Mouse (Mus musculus): ENCODE data around the gene Fam69a. TPM values are rescaled to one million over a fixed set of nuclear protein-coding genes. Genes with fewer than 3 reads are reported as not detected.

Gene Fam69a
- polyA plus RNA-seq, 1 experiment from 2014 or later = 22.6 TPM

GRCm38 (mm10) chr5:107960532-107961202 lies 26.2 kb downstream of the Fam69a start:
- DNase-seq = peak; percentile 44
- Histone ChIP-seq H3K9ac (no peak overlapping the region), H3K27ac (ENCODE audit: low read depth) (no peak overlapping the region), H3K27me3 (ENCODE audit: insufficient read depth, low read length) (no peaks in the 10 kb centered on the region), H3K4me3 (ENCODE audit: low read depth, low read length) (peak overlapping the region; percentile 8; the same call in 1 of the 2 replicates), H3K36me3 (ENCODE audit: insufficient read depth) (no peaks in the 10 kb centered on the region), H3K4me1 (ENCODE audit: insufficient read depth) (peaks cover 10% of the 10 kb centered on the region), H3K9me3 (ENCODE audit: low read depth, low read length) (no peaks in the 10 kb centered on the region), H3K4me2 (peak overlapping the region; percentile 47)
- WGBS = 40% methylated on average over 14 of the region's 14 CpGs
- peak; percentile 69 for ATAC-seq (ENCODE audit: insufficient read depth)
- no peak for TF ChIP-seq CTCF (IDR thresholded peaks at IDR 0.05; ENCODE audit: low read depth)

GRCm38 (mm10) chr5:107959624-107960300 lies 27.1 kb downstream of the Fam69a start:
- Histone ChIP-seq H3K9me3 (ENCODE audit: low read depth, low read length) (no peaks in the 10 kb centered on the region), H3K4me3 (ENCODE audit: low read depth, low read length) (no peak overlapping the region), H3K27me3 (ENCODE audit: insufficient read depth, low read length) (no peaks in the 10 kb centered on the region), H3K4me1 (ENCODE audit: insufficient read depth) (peaks cover 10% of the 10 kb centered on the region), H3K36me3 (ENCODE audit: insufficient read depth) (no peaks in the 10 kb centered on the region), H3K27ac (ENCODE audit: low read depth) (no peak overlapping the region), H3K9ac (no peak overlapping the region), H3K4me2 (no peak overlapping the region)
- no peak for TF ChIP-seq CTCF (IDR thresholded peaks at IDR 0.05; ENCODE audit: low read depth)
- DNase-seq (no peak), ATAC-seq (ENCODE audit: insufficient read depth) (no peak)
- WGBS = 73% methylated on average over 8 of the region's 8 CpGs

GRCm38 (mm10) chr5:107950643-107951042 lies 36.2 kb downstream of the Fam69a start:
- Histone ChIP-seq H3K27ac (ENCODE audit: low read depth) (no peak overlapping the region), H3K4me2 (no peak overlapping the region), H3K9ac (no peak overlapping the region), H3K27me3 (ENCODE audit: insufficient read depth, low read length) (no peaks in the 10 kb centered on the region), H3K4me1 (ENCODE audit: insufficient read depth) (peaks cover 8% of the 10 kb centered on the region; the same call in 1 of the 2 replicates), H3K9me3 (ENCODE audit: low read depth, low read length) (no peaks in the 10 kb centered on the region), H3K36me3 (ENCODE audit: insufficient read depth) (no peaks in the 10 kb centered on the region), H3K4me3 (ENCODE audit: low read depth, low read length) (no peak overlapping the region)
- no peak for DNase-seq
- no peak for ATAC-seq (ENCODE audit: insufficient read depth)
- WGBS = 67% methylated on average over 5 of the region's 5 CpGs
- no peak for TF ChIP-seq CTCF (IDR thresholded peaks at IDR 0.05; ENCODE audit: low read depth)

- Histone ChIP-seq H3K9me3 (ENCODE audit: low read depth, low read length) (no peaks in the 10 kb centered on the region), H3K27ac (ENCODE audit: low read depth) (no peak overlapping the region), H3K4me1 (ENCODE audit: insufficient read depth) (peaks cover 8% of the 10 kb centered on the region; the same call in 1 of the 2 replicates), H3K9ac (no peak overlapping the region), H3K4me2 (no peak overlapping the region), H3K4me3 (ENCODE audit: low read depth, low read length) (no peak overlapping the region), H3K27me3 (ENCODE audit: insufficient read depth, low read length) (no peaks in the 10 kb centered on the region), H3K36me3 (ENCODE audit: insufficient read depth) (no peaks in the 10 kb centered on the region)
- 87% methylated on average over 3 of the region's 3 CpGs for WGBS
- no peak for ATAC-seq (ENCODE audit: insufficient read depth)
- no peak for TF ChIP-seq CTCF (IDR thresholded peaks at IDR 0.05; ENCODE audit: low read depth)
- no peak for DNase-seq
Observed at GRCm38 (mm10) chr5:107949607-107950006, 37.3 kb downstream of the Fam69a start.

GRCm38 (mm10) chr5:107948899-107949298 lies 38.0 kb downstream of the Fam69a start:
- no peak for ATAC-seq (ENCODE audit: insufficient read depth)
- no peaks in the 10 kb centered on the region for H3K27me3 ChIP-seq (ENCODE audit: insufficient read depth, low read length)
- no peak for DNase-seq
- WGBS = 74% methylated on average over 1 of the region's 1 CpGs
- H3K36me3 ChIP-seq (ENCODE audit: insufficient read depth) = no peaks in the 10 kb centered on the region
- no peak overlapping the region for H3K27ac ChIP-seq (ENCODE audit: low read depth)
- H3K9ac ChIP-seq = no peak overlapping the region
- H3K4me1 ChIP-seq (ENCODE audit: insufficient read depth) = peaks cover 8% of the 10 kb centered on the region; the same call in 1 of the 2 replicates
- TF ChIP-seq CTCF (IDR thresholded peaks at IDR 0.05; ENCODE audit: low read depth) = no peak
- H3K4me3 ChIP-seq (ENCODE audit: low read depth, low read length) = no peak overlapping the region
- H3K4me2 ChIP-seq = no peak overlapping the region
- H3K9me3 ChIP-seq (ENCODE audit: low read depth, low read length) = no peaks in the 10 kb centered on the region

GRCm38 (mm10) chr5:107947548-107947947 lies 39.3 kb downstream of the Fam69a start:
- Histone ChIP-seq H3K36me3 (ENCODE audit: insufficient read depth) (no peaks in the 10 kb centered on the region), H3K4me2 (no peak overlapping the region), H3K9ac (no peak overlapping the region), H3K27me3 (ENCODE audit: insufficient read depth, low read length) (no peaks in the 10 kb centered on the region), H3K4me1 (ENCODE audit: insufficient read depth) (peaks cover 8% of the 10 kb centered on the region; the same call in 1 of the 2 replicates), H3K4me3 (ENCODE audit: low read depth, low read length) (no peak overlapping the region), H3K9me3 (ENCODE audit: low read depth, low read length) (no peaks in the 10 kb centered on the region), H3K27ac (ENCODE audit: low read depth) (no peak overlapping the region; the same call in 1 of the 2 replicates)
- peak; percentile 80 for DNase-seq
- no peak for TF ChIP-seq CTCF (IDR thresholded peaks at IDR 0.05; ENCODE audit: low read depth)
- ATAC-seq (ENCODE audit: insufficient read depth) = peak; percentile 78
- WGBS = 44% methylated on average over 2 of the region's 2 CpGs

- Histone ChIP-seq H3K27me3 (ENCODE audit: insufficient read depth, low read length) (no peaks in the 10 kb centered on the region), H3K9ac (no peak overlapping the region), H3K27ac (ENCODE audit: low read depth) (no peak overlapping the region), H3K4me2 (no peak overlapping the region), H3K4me1 (ENCODE audit: insufficient read depth) (peaks cover 8% of the 10 kb centered on the region; the same call in 1 of the 2 replicates), H3K36me3 (ENCODE audit: insufficient read depth) (no peaks in the 10 kb centered on the region), H3K4me3 (ENCODE audit: low read depth, low read length) (no peak overlapping the region), H3K9me3 (ENCODE audit: low read depth, low read length) (no peaks in the 10 kb centered on the region)
- WGBS = 92% methylated on average over 1 of the region's 1 CpGs
- DNase-seq = no peak
- TF ChIP-seq CTCF (IDR thresholded peaks at IDR 0.05; ENCODE audit: low read depth) = no peak
- ATAC-seq (ENCODE audit: insufficient read depth) = no peak
Observed at GRCm38 (mm10) chr5:107946475-107946874, 40.4 kb downstream of the Fam69a start.
